ENCODE assay signal across 13 mouse cellular contexts in genomic region chr14:103621207-103621606, GRCm38 (mm10). TPM values are rescaled to one million over a fixed set of nuclear protein-coding genes. Genes with fewer than 3 reads are reported as not detected.
"Had no signal": no experiment of that assay in that cellular context is flagged by ENCODE, and none has a peak within 500 bp of the region (broad histone marks: within the 10 kb centered on the region; RNA-seq: fewer than 3 reads in every experiment).

No protein-coding gene starts in this region.

- ATAC-seq: liver, embryonic 12.5 days; midbrain, embryonic 13.5 days; midbrain, embryonic 16.5 days had no signal

- DNase-seq: kidney, postnatal 14 days; kidney, postnatal 4 days; liver; lung, adult 18-20 months; lung, postnatal 10 days; lung, postnatal 36 days; retina, postnatal 1 day; thymus, adult 18-20 months; thymus, postnatal 36 days had no signal

RNA-seq across cellular contexts. Expression of gene Slain1, which starts 28.8 kb away (rescaled TPM):
- polyA plus RNA-seq: myocyte had no signal
